Mouse (Mus musculus): ENCODE measurements around the gene Serpinf2. TPM values are rescaled to one million over a fixed set of nuclear protein-coding genes. Genes with fewer than 3 reads are reported as not detected.

Gene Serpinf2
- polyA plus RNA-seq, 1 experiment from 2014 or later: 1.5 TPM

GRCm38 (mm10) chr11:75450304-75450908 is 11.0 kb upstream of the Serpinf2 start:
- ATAC-seq (ENCODE audit: extremely low read depth, insufficient number of reproducible peaks, low FRiP score, low TSS enrichment): no peak
- Histone ChIP-seq H3K9ac (peak overlapping the region; percentile 61; the same call in 1 of the 2 replicates), H3K27me3 (replicated peaks) (no peaks in the 10 kb centered on the region), H3K4me2 (peak overlapping the region; percentile 34), H3K4me3 (0 out of 2 replicates have a peak overlapping the region, but pooled peaks have one; percentile 5), H3K9me3 (no peaks in the 10 kb centered on the region), H3K36me3 (peaks cover 58% of the 10 kb centered on the region), H3K27ac (replicated peaks) (no peak overlapping the region), H3K4me1 (peaks cover 35% of the 10 kb centered on the region)
- 68% methylated on average over 8 of the region's 8 CpGs for WGBS

- ATAC-seq (ENCODE audit: extremely low read depth, insufficient number of reproducible peaks, low FRiP score, low TSS enrichment): no peak
- no peaks in the 10 kb centered on the region for H3K9me3 ChIP-seq
- no peaks in the 10 kb centered on the region for H3K27me3 ChIP-seq (replicated peaks)
- H3K36me3 ChIP-seq: peaks cover 65% of the 10 kb centered on the region
- H3K4me1 ChIP-seq: peaks cover 29% of the 10 kb centered on the region
- H3K9ac ChIP-seq: peak overlapping the region; percentile 21; the same call in 1 of the 2 replicates
- H3K27ac ChIP-seq (replicated peaks): no peak overlapping the region
- 62% methylated on average over 7 of the region's 7 CpGs for WGBS
- H3K4me2 ChIP-seq: peak overlapping the region; percentile 34
- H3K4me3 ChIP-seq: 0 out of 2 replicates have a peak overlapping the region, but pooled peaks have one; percentile 4
Observed at GRCm38 (mm10) chr11:75449695-75450094, 10.3 kb upstream of the Serpinf2 start.

GRCm38 (mm10) chr11:75448575-75448974 is 9.2 kb upstream of the Serpinf2 start:
- WGBS: 75% methylated on average over 3 of the region's 3 CpGs

GRCm38 (mm10) chr11:75443711-75444110 is 4.3 kb upstream of the Serpinf2 start:
- H3K4me2 ChIP-seq: no peak overlapping the region
- ATAC-seq (ENCODE audit: extremely low read depth, insufficient number of reproducible peaks, low FRiP score, low TSS enrichment): no peak
- 66% methylated on average over 8 of the region's 8 CpGs for WGBS
- H3K9ac ChIP-seq: no peak overlapping the region
- no peaks in the 10 kb centered on the region for H3K27me3 ChIP-seq (replicated peaks)
- no peak overlapping the region for H3K27ac ChIP-seq (replicated peaks)
- H3K36me3 ChIP-seq: peaks cover 73% of the 10 kb centered on the region
- no peaks in the 10 kb centered on the region for H3K4me1 ChIP-seq
- H3K9me3 ChIP-seq: no peaks in the 10 kb centered on the region
- H3K4me3 ChIP-seq: no peak overlapping the region

More at GRCm38 (mm10) chr11:75448575-75448974, 9.2 kb upstream of the Serpinf2 start:
- Histone ChIP-seq H3K4me3 (no peak overlapping the region), H3K9ac (no peak overlapping the region), H3K4me1 (peaks cover 22% of the 10 kb centered on the region), H3K27ac (replicated peaks) (no peak overlapping the region), H3K9me3 (no peaks in the 10 kb centered on the region), H3K36me3 (peaks cover 76% of the 10 kb centered on the region), H3K27me3 (replicated peaks) (no peaks in the 10 kb centered on the region), H3K4me2 (peak overlapping the region; percentile 34; the same call in 1 of the 2 replicates)
- no peak for ATAC-seq (ENCODE audit: extremely low read depth, insufficient number of reproducible peaks, low FRiP score, low TSS enrichment)

- Histone ChIP-seq H3K9ac (no peak overlapping the region), H3K36me3 (peaks cover 52% of the 10 kb centered on the region), H3K27ac (replicated peaks) (no peak overlapping the region), H3K9me3 (no peaks in the 10 kb centered on the region), H3K4me3 (no peak overlapping the region), H3K4me1 (0 out of 2 replicates have a peak, but pooled peaks cover 5% of the 10 kb centered on the region), H3K4me2 (no peak overlapping the region), H3K27me3 (replicated peaks) (no peaks in the 10 kb centered on the region)
- no peak for ATAC-seq (ENCODE audit: extremely low read depth, insufficient number of reproducible peaks, low FRiP score, low TSS enrichment)
- 88% methylated on average over 16 of the region's 16 CpGs for WGBS
Observed at GRCm38 (mm10) chr11:75441601-75442000, 2.2 kb upstream of the Serpinf2 start.

GRCm38 (mm10) chr11:75441034-75441433 is 1.6 kb upstream of the Serpinf2 start:
- H3K27me3 ChIP-seq (replicated peaks): no peaks in the 10 kb centered on the region
- ATAC-seq (ENCODE audit: extremely low read depth, insufficient number of reproducible peaks, low FRiP score, low TSS enrichment): no peak
- H3K36me3 ChIP-seq: peaks cover 47% of the 10 kb centered on the region
- H3K4me3 ChIP-seq: no peak overlapping the region
- 84% methylated on average over 7 of the region's 7 CpGs for WGBS
- H3K4me2 ChIP-seq: no peak overlapping the region
- H3K4me1 ChIP-seq: 0 out of 2 replicates have a peak, but pooled peaks cover 5% of the 10 kb centered on the region
- no peak overlapping the region for H3K27ac ChIP-seq (replicated peaks)
- no peak overlapping the region for H3K9ac ChIP-seq
- no peaks in the 10 kb centered on the region for H3K9me3 ChIP-seq

- Histone ChIP-seq H3K36me3 (peaks cover 36% of the 10 kb centered on the region), H3K9ac (no peak overlapping the region), H3K27me3 (replicated peaks) (no peaks in the 10 kb centered on the region), H3K4me3 (no peak overlapping the region), H3K9me3 (no peaks in the 10 kb centered on the region), H3K4me1 (0 out of 2 replicates have a peak, but pooled peaks cover 5% of the 10 kb centered on the region), H3K27ac (replicated peaks) (no peak overlapping the region), H3K4me2 (no peak overlapping the region)
- ATAC-seq (ENCODE audit: extremely low read depth, insufficient number of reproducible peaks, low FRiP score, low TSS enrichment): no peak
- WGBS: 77% methylated on average over 3 of the region's 3 CpGs
Observed at GRCm38 (mm10) chr11:75439951-75440350, 560 bp upstream of the Serpinf2 start.

GRCm38 (mm10) chr11:75438804-75439203 is 587 bp downstream of the Serpinf2 start:
- H3K4me3 ChIP-seq: no peak overlapping the region
- H3K36me3 ChIP-seq: peaks cover 25% of the 10 kb centered on the region
- no peak overlapping the region for H3K4me2 ChIP-seq
- no peak for ATAC-seq (ENCODE audit: extremely low read depth, insufficient number of reproducible peaks, low FRiP score, low TSS enrichment)
- 0 out of 2 replicates have a peak, but pooled peaks cover 5% of the 10 kb centered on the region for H3K4me1 ChIP-seq
- peaks cover 6% of the 10 kb centered on the region; the same call in 1 of the 2 replicates for H3K9me3 ChIP-seq
- H3K27me3 ChIP-seq (replicated peaks): no peaks in the 10 kb centered on the region
- no peak overlapping the region for H3K27ac ChIP-seq (replicated peaks)
- no peak overlapping the region for H3K9ac ChIP-seq
- WGBS: 93% methylated on average over 3 of the region's 3 CpGs

- peaks cover 19% of the 10 kb centered on the region for H3K36me3 ChIP-seq
- ATAC-seq (ENCODE audit: extremely low read depth, insufficient number of reproducible peaks, low FRiP score, low TSS enrichment): no peak
- no peak overlapping the region for H3K27ac ChIP-seq (replicated peaks)
- H3K4me1 ChIP-seq: 0 out of 2 replicates have a peak, but pooled peaks cover 5% of the 10 kb centered on the region
- no peak overlapping the region for H3K4me3 ChIP-seq
- H3K9ac ChIP-seq: no peak overlapping the region
- no peaks in the 10 kb centered on the region for H3K27me3 ChIP-seq (replicated peaks)
- no peak overlapping the region for H3K4me2 ChIP-seq
- H3K9me3 ChIP-seq: peaks cover 6% of the 10 kb centered on the region; the same call in 1 of the 2 replicates
- WGBS: 73% methylated on average over 13 of the region's 13 CpGs
Observed at GRCm38 (mm10) chr11:75438194-75438593, 1.2 kb downstream of the Serpinf2 start.

GRCm38 (mm10) chr11:75434138-75434537 is 5.3 kb downstream of the Serpinf2 start:
- no peaks in the 10 kb centered on the region for H3K36me3 ChIP-seq
- no peak overlapping the region for H3K27ac ChIP-seq (replicated peaks)
- H3K4me3 ChIP-seq: no peak overlapping the region
- H3K9me3 ChIP-seq: peaks cover 8% of the 10 kb centered on the region
- 82% methylated on average over 5 of the region's 5 CpGs for WGBS
- H3K4me2 ChIP-seq: no peak overlapping the region
- 0 out of 2 replicates have a peak, but pooled peaks cover 5% of the 10 kb centered on the region for H3K4me1 ChIP-seq
- ATAC-seq (ENCODE audit: extremely low read depth, insufficient number of reproducible peaks, low FRiP score, low TSS enrichment): no peak
- H3K9ac ChIP-seq: no peak overlapping the region
- H3K27me3 ChIP-seq (replicated peaks): no peaks in the 10 kb centered on the region

- WGBS: 82% methylated on average over 11 of the region's 11 CpGs
- ATAC-seq (ENCODE audit: extremely low read depth, insufficient number of reproducible peaks, low FRiP score, low TSS enrichment): no peak
Observed at GRCm38 (mm10) chr11:75431307-75431706, 8.1 kb downstream of the Serpinf2 start.

More at GRCm38 (mm10) chr11:75431307-75431706, 8.1 kb downstream of the Serpinf2 start:
- Histone ChIP-seq H3K4me3 (no peak overlapping the region), H3K27ac (replicated peaks) (no peak overlapping the region), H3K4me1 (no peaks in the 10 kb centered on the region), H3K9ac (no peak overlapping the region), H3K9me3 (peaks cover 8% of the 10 kb centered on the region), H3K4me2 (no peak overlapping the region), H3K36me3 (no peaks in the 10 kb centered on the region), H3K27me3 (replicated peaks) (no peaks in the 10 kb centered on the region)

Data from heart, embryonic 13.5 days (tissue).